11 mouse cellular contexts compared by ENCODE assay signal in the genomic region with DNA sequence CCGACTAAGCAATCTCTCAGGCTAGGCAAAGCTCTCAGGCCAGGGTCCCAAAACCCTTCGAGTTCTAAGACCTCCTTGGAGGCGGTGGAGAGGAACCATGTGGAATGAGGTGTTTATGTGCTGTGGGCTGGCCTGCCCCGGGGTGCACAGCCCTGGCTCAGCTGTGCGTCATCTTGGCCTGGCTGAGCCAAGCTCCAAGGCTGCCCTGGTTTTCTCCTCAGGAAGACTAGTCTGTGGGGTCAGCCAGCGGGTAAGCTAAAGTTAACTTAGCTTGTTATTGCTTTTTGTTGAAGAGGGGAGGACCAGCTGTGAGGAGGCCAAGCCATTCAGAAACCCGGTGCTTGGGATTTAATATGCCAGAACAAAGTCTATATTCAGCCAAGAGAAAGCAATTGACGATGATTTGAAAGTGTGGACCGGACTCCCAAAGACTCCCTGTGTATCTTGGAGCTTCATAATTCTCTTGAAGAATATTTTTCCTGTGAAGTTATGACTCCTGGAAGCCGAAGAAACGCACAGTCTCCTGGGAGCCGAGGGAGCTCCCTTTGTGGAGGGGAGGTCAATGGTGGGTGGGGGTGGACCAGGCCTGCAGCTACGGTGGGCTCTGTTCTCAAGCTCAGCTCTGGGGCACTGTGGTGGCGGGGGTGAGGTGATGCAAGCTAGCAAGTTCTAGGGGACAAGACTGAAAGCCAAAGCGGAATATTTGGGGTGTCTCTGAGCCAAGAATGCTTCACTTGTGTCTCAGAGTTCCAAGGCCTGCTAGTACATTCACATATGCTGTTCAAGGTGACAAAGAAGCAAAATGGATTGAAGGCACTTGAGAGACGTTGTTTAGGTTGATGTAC.
DNase-seq lines count a peak whose midpoint lies in the region; ATAC-seq and TF ChIP-seq lines count a peak whose summit lies in the region.
"Had no signal": no experiment of that assay in that cellular context is flagged by ENCODE, and none has a peak within 500 bp of the region (broad histone marks: within the 10 kb centered on the region; RNA-seq: fewer than 3 reads in every experiment).

No protein-coding gene starts in this region.

- H3K4me1 ChIP-seq in lung, embryonic 14.5 days (ENCODE audit: insufficient read depth), result peaks cover 23% of the 10 kb centered on the region

- no peaks in the 10 kb centered on the region for H3K36me3 ChIP-seq in lung, embryonic 14.5 days (ENCODE audit: insufficient read depth)
- H3K36me3 ChIP-seq: embryonic facial prominence, embryonic 12.5 days; hindbrain, embryonic 13.5 days had no signal

- H3K9me3 ChIP-seq in lung, embryonic 14.5 days (ENCODE audit: low read depth, low read length), result no peaks in the 10 kb centered on the region
- H3K9me3 ChIP-seq: embryonic facial prominence, embryonic 12.5 days; hindbrain, embryonic 13.5 days had no signal

- no peak overlapping the region for H3K9ac ChIP-seq in lung, embryonic 14.5 days
- H3K9ac ChIP-seq: embryonic facial prominence, embryonic 12.5 days; hindbrain, embryonic 13.5 days had no signal

- peak overlapping the region; percentile 2 for H3K27ac ChIP-seq in lung, embryonic 14.5 days (ENCODE audit: low read depth)
- H3K27ac ChIP-seq: embryonic facial prominence, embryonic 12.5 days; hindbrain, embryonic 13.5 days had no signal

- H3K4me2 ChIP-seq in lung, embryonic 14.5 days, result no peak overlapping the region
- H3K4me2 ChIP-seq: embryonic facial prominence, embryonic 12.5 days; hindbrain, embryonic 13.5 days; midbrain, embryonic 11.5 days had no signal

- peak; percentile 46 for ATAC-seq in lung, embryonic 14.5 days (ENCODE audit: insufficient read depth)

- no peak for TF ChIP-seq CTCF in lung, embryonic 14.5 days (IDR thresholded peaks at IDR 0.05; ENCODE audit: low read depth)

- peak; percentile 55 for DNase-seq in adrenal gland, postnatal 14 days
- DNase-seq in adrenal gland, postnatal 4 days (ENCODE audit: low spot score in 2 of 2), result no peak
- peak; percentile 67 for DNase-seq in fibroblast of lung, adult 2 months (ENCODE audit: low read depth)
- DNase-seq in heart, postnatal 4 days, result peak; percentile 51
- peak; percentile 68 for DNase-seq in lung, embryonic 14.5 days
- no peak for DNase-seq in spleen, adult 12 weeks (ENCODE audit: low spot score)
- DNase-seq in right cerebral cortex, postnatal 25 days, result no peak
- no peak for DNase-seq in left cerebral cortex, postnatal 25 days (ENCODE audit: low spot score in 2 of 2)

- H3K27me3 ChIP-seq in lung, embryonic 14.5 days (ENCODE audit: insufficient read depth, low read length), result no peaks in the 10 kb centered on the region
- H3K27me3 ChIP-seq: embryonic facial prominence, embryonic 12.5 days; hindbrain, embryonic 13.5 days had no signal

- 59% methylated on average over 16 of the region's 16 CpGs for WGBS in lung, embryonic 14.5 days

- intact Hi-C loops in left cerebral cortex, postnatal 25 days (cut with DNase I), result no loop called here

- H3K4me3 ChIP-seq in lung, embryonic 14.5 days (ENCODE audit: low read depth, low read length), result no peak overlapping the region
- H3K4me3 ChIP-seq: embryonic facial prominence, embryonic 12.5 days; hindbrain, embryonic 13.5 days had no signal

Comparison
In these comparisons a context has a peak if more than half of its experiments do, and no peak if none do; other contexts are left out.
1. DNase-seq: peak in adrenal gland, postnatal 14 days (single experiment), fibroblast of lung, adult 2 months (single experiment), heart, postnatal 4 days (single experiment) and lung, embryonic 14.5 days (single experiment); none in adrenal gland, postnatal 4 days (0 of 2), spleen, adult 12 weeks (single experiment), right cerebral cortex, postnatal 25 days (single experiment) and left cerebral cortex, postnatal 25 days (0 of 2).